Mouse (Mus musculus): ENCODE measurements around the gene Atp6v1a.

DNA sequence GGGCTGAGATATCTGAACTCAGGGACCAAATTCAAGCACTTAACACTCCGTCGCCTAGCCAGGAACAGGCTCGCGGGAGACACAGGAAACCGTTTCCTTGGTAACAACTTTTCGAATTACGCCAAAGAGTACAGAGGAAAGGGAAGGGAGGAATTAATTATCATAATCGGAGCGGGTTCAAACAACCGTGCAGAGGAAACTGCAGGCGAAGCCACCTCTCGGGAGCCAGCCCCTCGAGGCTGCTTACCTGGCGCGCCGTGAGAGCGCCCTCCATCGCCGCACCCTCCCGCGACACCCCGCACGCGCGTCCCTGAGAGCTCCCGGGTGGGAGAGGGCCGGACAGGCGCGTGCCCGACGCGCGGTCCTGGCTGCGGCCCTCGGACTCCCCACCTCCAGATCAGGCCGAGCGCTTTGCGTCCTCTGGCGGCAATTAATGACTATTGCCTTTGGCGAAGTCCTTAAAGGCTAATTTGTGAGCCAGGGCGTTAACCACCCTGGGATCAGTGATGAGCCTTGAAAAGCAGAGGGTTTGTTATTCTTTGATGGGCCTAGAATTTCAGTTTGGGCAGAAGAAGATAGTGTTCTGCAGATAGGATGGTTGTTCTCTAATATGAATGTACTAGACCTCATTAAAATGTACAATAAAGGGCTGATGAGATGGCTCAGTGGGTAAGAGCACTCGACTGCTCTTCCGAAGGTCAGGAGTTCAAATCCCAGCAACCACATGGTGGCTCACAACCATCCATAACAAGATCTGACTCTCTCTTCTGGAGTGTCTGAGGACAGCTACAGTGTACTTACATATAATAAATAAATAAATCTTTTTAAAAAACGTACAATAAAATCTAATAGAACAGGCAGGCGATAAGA is 76.2 kb downstream of the Atp6v1a start, which contains the start of gene Gramd1c:
- TF ChIP-seq POLR2A (IDR thresholded peaks at IDR 0.05; ENCODE audit: borderline replicate concordance, low read depth, low read length) (no peak), CTCF (IDR thresholded peaks at IDR 0.05; ENCODE audit: low read depth, low read length) (peak; percentile 39)
